20 mouse cellular contexts compared by ENCODE assay signal in genomic region chr10:24422498-24423160, GRCm38 (mm10).
"Had no signal": no experiment of that assay in that cellular context is flagged by ENCODE, and none has a peak within 500 bp of the region (broad histone marks: within the 10 kb centered on the region; RNA-seq: fewer than 3 reads in every experiment).

No protein-coding gene starts in this region.

- H3K36me3 ChIP-seq: limb, embryonic 15.5 days; liver, embryonic 12.5 days; midbrain, embryonic 10.5 days; midbrain, embryonic 12.5 days; neural tube, embryonic 13.5 days; neural tube, embryonic 15.5 days; stomach, embryonic 15.5 days had no signal

- H3K4me1 ChIP-seq: limb, embryonic 15.5 days; liver, embryonic 12.5 days; midbrain, embryonic 10.5 days; midbrain, embryonic 12.5 days; neural tube, embryonic 13.5 days; neural tube, embryonic 15.5 days; stomach, embryonic 15.5 days had no signal

- ATAC-seq: liver, embryonic 12.5 days; midbrain, embryonic 16.5 days had no signal

- H3K9ac ChIP-seq: limb, embryonic 15.5 days; liver, embryonic 12.5 days; liver, embryonic 14.5 days; midbrain, embryonic 12.5 days; neural tube, embryonic 13.5 days; neural tube, embryonic 15.5 days; stomach, embryonic 15.5 days had no signal

- H3K27me3 ChIP-seq: limb, embryonic 15.5 days; liver, embryonic 12.5 days; midbrain, embryonic 12.5 days; neural tube, embryonic 13.5 days; neural tube, embryonic 15.5 days; stomach, embryonic 15.5 days had no signal

- H3K4me3 ChIP-seq: limb, embryonic 15.5 days; liver, embryonic 12.5 days; midbrain, embryonic 10.5 days; midbrain, embryonic 12.5 days; myocyte; neural tube, embryonic 13.5 days; neural tube, embryonic 15.5 days; stomach, embryonic 15.5 days had no signal

- H3K27ac ChIP-seq: limb, embryonic 15.5 days; liver, embryonic 12.5 days; liver, embryonic 14.5 days; midbrain, embryonic 10.5 days; midbrain, embryonic 12.5 days; neural tube, embryonic 13.5 days; neural tube, embryonic 15.5 days; stomach, embryonic 15.5 days; stomach, postnatal 0 days had no signal

- DNase-seq: midbrain, embryonic 14.5 days; retina, postnatal 1 day; right cerebral cortex, adult 18-20 months; right cerebral cortex, postnatal 25 days; right cerebral cortex, postnatal 4 days; spleen, adult 18-20 months; thymus, adult 2 months; thymus, postnatal 25 days; thymus, postnatal 4 days had no signal

- H3K9me3 ChIP-seq: limb, embryonic 15.5 days; liver, embryonic 12.5 days; midbrain, embryonic 10.5 days; midbrain, embryonic 12.5 days; neural tube, embryonic 13.5 days; neural tube, embryonic 15.5 days; stomach, embryonic 15.5 days had no signal

- H3K4me2 ChIP-seq: limb, embryonic 15.5 days; liver, embryonic 12.5 days; midbrain, embryonic 12.5 days; neural tube, embryonic 13.5 days; neural tube, embryonic 15.5 days; stomach, embryonic 15.5 days had no signal
